Mouse (Mus musculus) lung, postnatal 25 days (tissue): Measurements from ENCODE around the gene Thbs2.

ENCODE experiments used
- DNase-seq: peaks from one replicate; pipeline ENCODE4 v3.0.0; 2022; ENCODE audit warnings: low spot score

Thbs2 gene

GRCm38 (mm10) chr17:14693994-14694374 is at the start of gene Thbs2:
Gene Thbs2, minus strand, starts transcription at chr17:14694235.
- peak; percentile 29 for DNase-seq

GRCm38 (mm10) chr17:14735493-14736004 is 41.5 kb upstream of the Thbs2 start:
- DNase-seq, result no peak

- no peak for DNase-seq
Measured at GRCm38 (mm10) chr17:14734380-14734779, 40.3 kb upstream of the Thbs2 start.

GRCm38 (mm10) chr17:14733941-14734340 is 39.9 kb upstream of the Thbs2 start:
- no peak for DNase-seq

GRCm38 (mm10) chr17:14733027-14733426 is 39.0 kb upstream of the Thbs2 start:
- DNase-seq, result no peak

- DNase-seq, result no peak
Measured at GRCm38 (mm10) chr17:14730629-14731028, 36.6 kb upstream of the Thbs2 start.

GRCm38 (mm10) chr17:14727481-14727880 is 33.4 kb upstream of the Thbs2 start:
- no peak for DNase-seq

- no peak for DNase-seq
Measured at GRCm38 (mm10) chr17:14724786-14725185, 30.8 kb upstream of the Thbs2 start.

GRCm38 (mm10) chr17:14721325-14721724 is 27.3 kb upstream of the Thbs2 start:
- no peak for DNase-seq

GRCm38 (mm10) chr17:14720912-14721311 is 26.9 kb upstream of the Thbs2 start:
- no peak for DNase-seq

GRCm38 (mm10) chr17:14720227-14720626 is 26.2 kb upstream of the Thbs2 start:
- DNase-seq, result peak; percentile 54

GRCm38 (mm10) chr17:14718801-14719200 is 24.8 kb upstream of the Thbs2 start:
- no peak for DNase-seq

- DNase-seq, result no peak
Measured at GRCm38 (mm10) chr17:14714782-14715181, 20.7 kb upstream of the Thbs2 start.

- DNase-seq, result no peak
Measured at GRCm38 (mm10) chr17:14714374-14714773, 20.3 kb upstream of the Thbs2 start.

GRCm38 (mm10) chr17:14711784-14712183 is 17.7 kb upstream of the Thbs2 start:
- DNase-seq, result no peak

- no peak for DNase-seq
Measured at GRCm38 (mm10) chr17:14711032-14711431, 17.0 kb upstream of the Thbs2 start.

- DNase-seq, result no peak
Measured at GRCm38 (mm10) chr17:14706066-14706465, 12.0 kb upstream of the Thbs2 start.

- DNase-seq, result no peak
Measured at GRCm38 (mm10) chr17:14705466-14705865, 11.4 kb upstream of the Thbs2 start.

GRCm38 (mm10) chr17:14703771-14704170 is 9.7 kb upstream of the Thbs2 start:
- DNase-seq, result no peak

- DNase-seq, result no peak
Measured at GRCm38 (mm10) chr17:14703268-14703667, 9.2 kb upstream of the Thbs2 start.

- no peak for DNase-seq
Measured at GRCm38 (mm10) chr17:14702701-14703100, 8.7 kb upstream of the Thbs2 start.

GRCm38 (mm10) chr17:14701891-14702290 is 7.9 kb upstream of the Thbs2 start:
- DNase-seq, result no peak

GRCm38 (mm10) chr17:14700204-14700603 is 6.2 kb upstream of the Thbs2 start:
- DNase-seq, result no peak

- no peak for DNase-seq
Measured at GRCm38 (mm10) chr17:14698188-14698587, 4.2 kb upstream of the Thbs2 start.

- DNase-seq, result no peak
Measured at GRCm38 (mm10) chr17:14697096-14697495, 3.1 kb upstream of the Thbs2 start.
